Mouse (Mus musculus): ENCODE results near the gene Pds5a. TPM values are rescaled to one million over a fixed set of nuclear protein-coding genes. Genes with fewer than 3 reads are reported as not detected.

Gene Pds5a
- polyA plus RNA-seq, 1 experiment from 2014 or later = 93.2 TPM

DNA sequence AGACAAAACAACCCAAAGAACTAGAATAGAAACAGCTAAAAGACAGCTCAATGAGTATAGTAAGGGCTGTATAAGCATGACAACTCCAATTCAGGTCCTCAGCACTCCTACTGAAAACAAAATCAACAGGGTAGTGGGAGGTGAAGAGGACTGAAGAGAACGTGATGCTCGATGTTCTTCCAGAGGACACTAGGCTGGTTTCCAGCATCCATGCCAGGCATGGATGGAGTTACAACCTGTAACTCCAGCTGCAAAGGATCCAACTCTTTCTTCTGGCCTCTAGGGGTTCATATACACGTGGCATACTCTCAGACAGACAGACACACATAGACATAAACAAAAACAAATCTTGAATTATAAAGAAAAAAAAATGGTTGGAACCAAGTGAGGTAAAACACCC, 11.3 kb downstream of the Pds5a start:
- Histone ChIP-seq H3K27me3 (replicated peaks; ENCODE audit: low read depth, poor library complexity, severe bottlenecking) (no peaks in the 10 kb centered on the region), H3K4me3 (no peak overlapping the region), H3K36me3 (replicated peaks) (peaks cover 58% of the 10 kb centered on the region), H3K27ac (replicated peaks) (no peak overlapping the region), H3K4me1 (no peaks in the 10 kb centered on the region), H3K9me3 (no peaks in the 10 kb centered on the region)
- 84% methylated on average over 3 of the region's 3 CpGs for WGBS
- DNase-seq (ENCODE audit: low spot score) = no peak

DNA sequence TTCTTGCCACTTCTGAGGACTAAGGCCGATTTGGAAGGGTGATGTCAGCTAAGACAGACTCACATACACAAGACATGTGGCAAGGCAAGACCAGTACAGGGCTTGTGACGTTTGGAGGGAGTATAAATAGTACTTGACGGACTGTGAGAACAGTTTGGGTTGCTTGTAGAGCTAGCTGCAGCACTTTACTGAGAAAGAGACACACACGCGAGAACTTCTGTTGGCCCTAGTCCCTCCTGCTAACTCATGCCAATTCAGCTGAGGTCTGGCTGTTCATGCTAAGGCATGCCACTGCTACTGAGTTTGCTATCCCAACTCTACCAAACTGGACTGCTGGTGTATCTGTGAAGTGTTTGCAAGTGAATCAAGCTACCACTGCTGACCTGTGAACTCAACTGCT, 19.2 kb downstream of the Pds5a start:
- H3K36me3 ChIP-seq (replicated peaks) = peaks cover 60% of the 10 kb centered on the region
- no peak overlapping the region for H3K27ac ChIP-seq (replicated peaks)
- WGBS = 93% methylated on average over 5 of the region's 5 CpGs
- no peaks in the 10 kb centered on the region for H3K9me3 ChIP-seq
- H3K4me3 ChIP-seq = no peak overlapping the region
- DNase-seq (ENCODE audit: low spot score) = no peak
- H3K27me3 ChIP-seq (replicated peaks; ENCODE audit: low read depth, poor library complexity, severe bottlenecking) = no peaks in the 10 kb centered on the region
- H3K4me1 ChIP-seq = no peaks in the 10 kb centered on the region

DNA sequence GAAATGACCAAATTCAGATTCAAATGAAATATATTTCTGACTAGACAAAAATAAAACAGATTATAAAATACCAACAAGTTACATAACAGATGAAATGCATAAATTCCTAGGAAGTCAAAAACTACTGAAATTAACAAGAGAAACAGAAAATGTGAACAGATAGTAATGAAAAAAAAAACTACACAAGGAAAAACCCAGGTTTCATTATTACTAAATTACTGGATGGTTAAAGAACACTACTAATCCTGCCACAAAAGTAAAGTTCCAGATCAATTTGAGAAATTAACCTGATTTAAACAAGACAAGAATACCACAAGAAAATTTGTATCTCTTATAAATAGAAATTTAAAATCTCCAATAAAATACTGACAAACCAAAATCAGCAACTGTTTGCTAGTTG, 25.9 kb downstream of the Pds5a start:
- no peak for DNase-seq (ENCODE audit: low spot score)
- Histone ChIP-seq H3K4me3 (no peak overlapping the region), H3K9me3 (no peaks in the 10 kb centered on the region), H3K27me3 (replicated peaks; ENCODE audit: low read depth, poor library complexity, severe bottlenecking) (no peaks in the 10 kb centered on the region), H3K36me3 (replicated peaks) (peaks cover 46% of the 10 kb centered on the region), H3K27ac (replicated peaks) (no peak overlapping the region), H3K4me1 (no peaks in the 10 kb centered on the region)

DNA sequence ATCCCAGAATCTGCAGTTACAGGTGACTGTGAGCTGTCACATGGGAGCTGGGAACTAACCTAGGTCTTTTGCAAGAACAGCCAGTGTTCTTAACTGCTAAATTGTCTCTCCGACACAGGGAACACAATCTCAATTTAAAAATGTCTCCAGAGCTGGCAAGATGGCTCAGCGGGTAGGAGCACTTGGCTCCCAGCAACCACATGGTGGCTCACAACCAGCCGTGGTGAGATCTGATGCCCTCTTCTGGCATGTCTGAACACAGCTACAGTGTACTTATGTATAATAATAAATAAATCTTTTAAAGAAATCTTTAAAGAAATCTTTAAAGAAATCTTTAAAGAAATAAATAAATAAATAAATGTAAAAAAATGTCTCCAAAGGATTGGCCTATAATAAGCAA, 30.4 kb downstream of the Pds5a start:
- H3K9me3 ChIP-seq = no peaks in the 10 kb centered on the region
- H3K27ac ChIP-seq (replicated peaks) = no peak overlapping the region
- DNase-seq (ENCODE audit: low spot score) = no peak
- peaks cover 24% of the 10 kb centered on the region for H3K36me3 ChIP-seq (replicated peaks)
- 89% methylated on average over 3 of the region's 3 CpGs for WGBS
- H3K4me1 ChIP-seq = no peaks in the 10 kb centered on the region
- no peak overlapping the region for H3K4me3 ChIP-seq
- H3K27me3 ChIP-seq (replicated peaks; ENCODE audit: low read depth, poor library complexity, severe bottlenecking) = no peaks in the 10 kb centered on the region

DNA sequence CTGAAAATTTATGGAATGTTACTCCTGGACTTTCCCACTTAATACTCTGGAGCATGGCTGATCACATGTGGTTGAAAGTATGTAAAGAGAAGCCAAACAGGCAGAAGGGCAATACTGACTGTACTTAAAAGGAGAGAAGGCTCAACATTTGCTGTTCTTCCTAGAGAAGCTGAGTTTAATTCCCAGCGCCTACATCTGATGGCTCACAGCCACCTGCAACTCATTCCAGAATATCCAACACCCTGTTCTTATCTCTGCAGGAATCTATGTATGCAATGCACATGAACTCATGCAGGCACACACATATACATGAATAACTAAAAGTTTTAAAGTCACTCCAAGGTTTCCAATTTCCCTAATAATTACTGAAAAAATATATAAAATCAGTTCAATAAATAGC, 32.7 kb downstream of the Pds5a start:
- WGBS = 92% methylated on average over 1 of the region's 1 CpGs
- no peak for DNase-seq (ENCODE audit: low spot score)
- Histone ChIP-seq H3K27me3 (replicated peaks; ENCODE audit: low read depth, poor library complexity, severe bottlenecking) (no peaks in the 10 kb centered on the region), H3K4me3 (no peak overlapping the region), H3K9me3 (no peaks in the 10 kb centered on the region), H3K27ac (replicated peaks) (no peak overlapping the region), H3K36me3 (replicated peaks) (peaks cover 35% of the 10 kb centered on the region), H3K4me1 (no peaks in the 10 kb centered on the region)

DNA sequence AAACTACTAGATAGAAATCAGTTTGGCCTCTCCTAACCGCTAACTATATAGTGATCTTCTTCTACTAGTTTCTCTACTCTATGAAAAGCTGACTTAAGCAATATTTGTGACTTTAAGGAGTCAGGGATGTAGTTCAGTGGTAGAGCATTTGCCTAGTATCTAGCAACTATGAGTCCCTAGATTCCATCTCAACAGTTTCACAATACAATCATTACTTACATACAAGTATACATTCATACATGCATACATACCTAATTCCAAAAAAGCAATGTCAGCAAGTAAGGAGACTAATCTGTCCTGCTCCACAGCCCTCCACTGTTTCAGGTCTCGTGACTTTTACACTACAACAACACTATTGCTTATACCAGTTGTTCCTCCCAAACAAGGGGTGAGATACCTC, 36.1 kb downstream of the Pds5a start:
- H3K4me1 ChIP-seq = no peaks in the 10 kb centered on the region
- peaks cover 54% of the 10 kb centered on the region for H3K36me3 ChIP-seq (replicated peaks)
- no peaks in the 10 kb centered on the region for H3K9me3 ChIP-seq
- no peak for DNase-seq (ENCODE audit: low spot score)
- H3K27ac ChIP-seq (replicated peaks) = no peak overlapping the region
- H3K4me3 ChIP-seq = no peak overlapping the region
- H3K27me3 ChIP-seq (replicated peaks; ENCODE audit: low read depth, poor library complexity, severe bottlenecking) = no peaks in the 10 kb centered on the region
- WGBS = 94% methylated on average over 2 of the region's 2 CpGs

DNA sequence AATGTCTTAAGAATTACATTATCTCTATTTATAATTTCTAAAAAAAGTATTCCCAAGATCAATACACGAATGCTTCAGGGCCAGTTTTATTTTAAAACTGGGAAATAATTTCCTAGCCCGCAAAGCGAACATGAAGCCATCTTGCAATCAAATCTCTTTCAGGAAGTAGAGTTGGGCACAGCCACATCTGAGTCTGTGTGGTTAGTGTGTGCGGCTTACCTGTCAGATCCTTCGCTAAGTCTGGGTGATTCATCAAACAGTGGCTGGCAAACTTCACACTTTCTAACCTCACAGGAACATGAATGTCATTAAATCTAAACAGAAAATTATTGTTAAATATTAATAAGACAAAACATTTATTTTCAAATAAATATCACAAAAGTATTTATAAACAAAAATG, 44.3 kb downstream of the Pds5a start:
- no peak for DNase-seq (ENCODE audit: low spot score)
- WGBS = 95% methylated on average over 5 of the region's 5 CpGs
- Histone ChIP-seq H3K4me3 (no peak overlapping the region), H3K4me1 (no peaks in the 10 kb centered on the region), H3K27me3 (replicated peaks; ENCODE audit: low read depth, poor library complexity, severe bottlenecking) (no peaks in the 10 kb centered on the region), H3K27ac (replicated peaks) (no peak overlapping the region), H3K36me3 (replicated peaks) (peaks cover 93% of the 10 kb centered on the region), H3K9me3 (no peaks in the 10 kb centered on the region)

DNA sequence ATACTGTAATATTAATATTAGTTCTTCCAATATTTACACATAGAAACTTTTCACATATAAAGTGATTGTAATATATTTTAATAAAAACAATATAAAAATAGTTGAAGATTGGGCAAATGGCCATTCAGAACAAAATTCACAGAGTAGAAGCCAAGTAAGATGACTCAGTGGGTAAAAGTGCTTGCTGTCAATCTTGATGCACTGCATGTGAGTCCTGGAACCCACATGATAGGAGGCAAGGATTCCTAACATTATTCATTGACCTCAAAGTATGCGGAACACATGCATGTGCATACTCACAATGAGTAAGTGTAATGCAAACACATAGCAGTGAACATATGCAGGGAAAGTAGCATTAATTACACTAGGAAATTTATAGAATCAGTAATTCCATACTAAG, 59.2 kb downstream of the Pds5a start:
- H3K4me3 ChIP-seq = no peak overlapping the region
- H3K27me3 ChIP-seq (replicated peaks; ENCODE audit: low read depth, poor library complexity, severe bottlenecking) = no peaks in the 10 kb centered on the region
- no peaks in the 10 kb centered on the region for H3K9me3 ChIP-seq
- 97% methylated on average over 1 of the region's 1 CpGs for WGBS
- peaks cover 100% of the 10 kb centered on the region for H3K36me3 ChIP-seq (replicated peaks)
- no peaks in the 10 kb centered on the region for H3K4me1 ChIP-seq
- no peak for DNase-seq (ENCODE audit: low spot score)
- no peak overlapping the region for H3K27ac ChIP-seq (replicated peaks)

DNA sequence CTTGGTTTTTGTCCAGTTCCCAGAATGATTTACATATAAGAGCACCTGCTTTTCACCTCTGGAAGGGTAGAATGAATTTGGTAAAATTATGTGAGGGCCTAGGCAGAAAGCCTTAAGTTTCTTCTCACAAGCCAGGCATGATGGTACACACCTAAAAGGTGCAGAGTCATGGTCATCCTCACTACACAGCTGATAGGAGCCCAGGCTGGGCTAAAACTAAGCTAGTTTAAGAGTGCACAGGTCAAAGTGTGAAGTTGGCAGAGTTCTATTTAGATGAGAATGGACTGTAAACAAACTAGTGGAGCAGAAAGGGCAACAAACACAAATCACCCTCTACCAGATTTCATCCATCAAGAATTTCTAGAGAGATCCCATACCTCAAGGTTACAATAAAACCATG, 73.7 kb downstream of the Pds5a start:
- no peaks in the 10 kb centered on the region for H3K27me3 ChIP-seq (replicated peaks; ENCODE audit: low read depth, poor library complexity, severe bottlenecking)
- no peaks in the 10 kb centered on the region for H3K4me1 ChIP-seq
- H3K4me3 ChIP-seq = no peak overlapping the region
- DNase-seq (ENCODE audit: low spot score) = no peak
- H3K27ac ChIP-seq (replicated peaks) = no peak overlapping the region
- H3K36me3 ChIP-seq (replicated peaks) = peaks cover 91% of the 10 kb centered on the region
- no peaks in the 10 kb centered on the region for H3K9me3 ChIP-seq

DNA sequence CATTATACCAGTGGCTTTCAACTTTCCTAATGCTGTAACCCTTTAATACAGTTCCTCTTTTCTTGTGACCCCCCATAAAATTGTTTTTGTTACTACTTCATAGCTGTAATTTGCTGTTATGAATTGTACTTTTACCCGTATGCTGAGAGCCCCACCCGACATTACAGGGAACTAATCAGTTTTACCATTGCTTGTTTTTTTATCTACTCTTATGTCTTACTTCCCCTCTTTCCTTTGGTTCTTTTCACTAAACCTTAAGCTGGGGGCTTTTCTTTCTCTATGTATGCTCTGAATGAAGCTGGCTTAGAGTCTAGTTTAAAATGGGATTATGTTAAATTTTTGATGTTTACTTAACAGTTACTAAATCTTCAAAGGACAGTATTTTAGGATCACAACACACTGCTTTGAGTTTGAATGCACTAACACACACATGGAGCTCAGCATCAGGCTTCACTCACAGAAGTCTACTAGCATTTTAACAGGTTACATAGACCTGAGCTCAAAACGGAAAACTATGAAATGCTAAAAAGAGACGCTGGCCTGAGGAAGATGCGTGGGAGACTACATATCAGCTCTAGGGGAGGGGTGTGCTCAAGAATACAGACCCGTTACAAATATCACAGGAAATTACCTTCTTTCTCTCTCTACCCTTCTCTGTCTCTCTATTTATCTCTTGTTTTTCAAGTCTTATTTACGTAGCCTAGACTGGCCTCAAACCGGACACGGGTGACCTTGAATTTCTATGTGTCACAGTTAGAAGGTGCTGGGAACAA, 84.7 kb downstream of the Pds5a start:
- Histone ChIP-seq H3K27me3 (replicated peaks; ENCODE audit: low read depth, poor library complexity, severe bottlenecking) (no peaks in the 10 kb centered on the region), H3K36me3 (replicated peaks) (peaks cover 84% of the 10 kb centered on the region), H3K4me3 (no peak overlapping the region), H3K9me3 (no peaks in the 10 kb centered on the region), H3K4me1 (no peaks in the 10 kb centered on the region), H3K27ac (replicated peaks) (no peak overlapping the region)
- 88% methylated on average over 9 of the region's 9 CpGs for WGBS
- no peak for DNase-seq (ENCODE audit: low spot score)

DNA sequence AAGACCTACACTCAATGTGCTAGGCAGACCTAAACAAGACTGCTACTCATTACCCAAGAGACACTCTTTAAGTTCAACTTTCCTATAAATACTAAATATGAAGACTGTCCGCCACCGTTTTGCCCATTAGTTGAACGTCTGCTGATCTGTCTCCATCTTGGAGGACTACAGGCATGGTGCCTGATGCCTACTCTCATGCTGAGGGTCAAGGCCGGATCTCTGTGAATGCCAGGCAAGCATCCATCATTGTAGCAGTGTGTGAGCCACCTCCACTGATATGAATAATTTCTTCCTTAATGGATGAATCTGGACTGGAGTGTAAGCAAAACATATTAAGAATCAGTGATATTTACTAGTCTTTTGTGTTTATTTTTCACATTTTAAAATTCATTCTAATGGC, 87.5 kb downstream of the Pds5a start:
- H3K27ac ChIP-seq (replicated peaks) = no peak overlapping the region
- 92% methylated on average over 4 of the region's 4 CpGs for WGBS
- peaks cover 71% of the 10 kb centered on the region for H3K36me3 ChIP-seq (replicated peaks)
- H3K27me3 ChIP-seq (replicated peaks; ENCODE audit: low read depth, poor library complexity, severe bottlenecking) = no peaks in the 10 kb centered on the region
- H3K4me1 ChIP-seq = no peaks in the 10 kb centered on the region
- H3K9me3 ChIP-seq = no peaks in the 10 kb centered on the region
- H3K4me3 ChIP-seq = no peak overlapping the region
- no peak for DNase-seq (ENCODE audit: low spot score)

DNA sequence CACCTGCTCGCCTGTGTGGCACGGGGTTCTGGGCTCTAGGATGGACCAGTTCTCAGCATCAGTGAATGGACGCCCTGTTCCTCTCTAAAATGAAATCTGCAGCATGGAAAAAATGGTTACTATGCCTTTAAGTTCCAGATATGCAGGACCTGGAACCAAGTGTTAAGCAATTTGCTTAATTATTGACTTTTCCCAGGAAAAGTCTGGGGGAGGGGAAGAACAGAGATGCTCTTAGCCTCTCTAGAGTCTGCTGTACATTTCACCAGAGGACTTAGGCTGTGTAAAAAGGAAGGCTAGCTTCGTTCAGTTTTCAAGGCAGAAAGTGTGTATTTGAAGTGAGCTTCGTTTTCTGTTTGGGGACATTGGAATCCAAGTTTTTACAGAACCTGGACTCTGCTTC, 88.3 kb downstream of the Pds5a start:
- Histone ChIP-seq H3K36me3 (replicated peaks) (peaks cover 70% of the 10 kb centered on the region), H3K4me3 (no peak overlapping the region), H3K27me3 (replicated peaks; ENCODE audit: low read depth, poor library complexity, severe bottlenecking) (no peaks in the 10 kb centered on the region), H3K27ac (replicated peaks) (no peak overlapping the region), H3K4me1 (no peaks in the 10 kb centered on the region), H3K9me3 (no peaks in the 10 kb centered on the region)
- 93% methylated on average over 5 of the region's 5 CpGs for WGBS
- DNase-seq (ENCODE audit: low spot score) = no peak

DNA sequence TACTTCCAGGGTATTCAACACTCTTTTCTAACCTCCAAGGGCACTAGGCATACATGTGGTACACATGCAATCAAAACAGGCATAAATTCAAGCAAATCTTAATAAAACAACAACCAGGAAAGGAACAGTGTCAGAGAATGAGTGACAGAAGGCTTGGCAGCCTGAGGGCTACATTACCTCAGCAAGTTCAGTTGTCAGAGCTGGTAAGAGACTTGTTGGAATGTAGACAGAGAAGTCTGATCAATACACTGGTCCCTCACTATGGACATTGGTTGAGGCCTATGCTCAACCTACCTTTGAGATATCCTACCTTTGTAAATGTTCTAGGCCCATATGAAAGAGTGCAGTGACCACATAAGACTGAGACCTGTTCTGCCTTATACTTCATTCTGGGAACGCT, 91.3 kb downstream of the Pds5a start:
- no peaks in the 10 kb centered on the region for H3K4me1 ChIP-seq
- no peak overlapping the region for H3K27ac ChIP-seq (replicated peaks)
- WGBS = 92% methylated on average over 1 of the region's 1 CpGs
- H3K9me3 ChIP-seq = no peaks in the 10 kb centered on the region
- no peak overlapping the region for H3K4me3 ChIP-seq
- no peaks in the 10 kb centered on the region for H3K27me3 ChIP-seq (replicated peaks; ENCODE audit: low read depth, poor library complexity, severe bottlenecking)
- no peak for DNase-seq (ENCODE audit: low spot score)
- peaks cover 52% of the 10 kb centered on the region for H3K36me3 ChIP-seq (replicated peaks)

DNA sequence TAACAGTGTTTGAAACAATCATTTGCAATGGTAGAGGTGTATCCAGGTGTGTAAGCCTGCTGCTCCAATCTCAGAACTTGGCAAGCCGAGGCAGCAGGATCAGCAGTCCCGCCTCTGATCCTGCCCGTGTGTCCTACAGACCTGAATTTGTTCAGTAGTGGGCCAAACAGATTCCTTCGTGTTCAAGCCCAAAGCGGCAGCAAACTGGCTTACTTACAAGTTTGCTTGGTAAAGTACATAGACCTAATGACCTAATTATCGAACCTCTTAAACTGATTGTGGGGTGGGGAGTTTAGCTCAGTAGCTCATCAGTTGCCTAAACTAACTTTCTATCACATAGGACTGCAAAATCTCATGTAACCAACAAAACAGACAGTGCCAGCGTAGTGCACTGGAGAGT, 98.4 kb downstream of the Pds5a start:
- H3K36me3 ChIP-seq (replicated peaks) = peaks cover 73% of the 10 kb centered on the region

More for the DNA sequence above, 98.4 kb downstream of the Pds5a start:
- H3K27me3 ChIP-seq (replicated peaks; ENCODE audit: low read depth, poor library complexity, severe bottlenecking) = no peaks in the 10 kb centered on the region
- no peak overlapping the region for H3K27ac ChIP-seq (replicated peaks)
- DNase-seq (ENCODE audit: low spot score) = no peak
- no peak overlapping the region for H3K4me3 ChIP-seq
- no peaks in the 10 kb centered on the region for H3K9me3 ChIP-seq
- no peaks in the 10 kb centered on the region for H3K4me1 ChIP-seq
- 92% methylated on average over 7 of the region's 7 CpGs for WGBS

Measured in embryonic facial prominence, embryonic 10.5 days (tissue).